Mouse (Mus musculus) forebrain, embryonic 14.5 days (tissue): ENCODE data around the gene Azgp1. TPM values are rescaled to one million over a fixed set of nuclear protein-coding genes. Genes with fewer than 3 reads are reported as not detected.

Experiments used
- ATAC-seq: fragments of 200-750 bp; cut with Nextera tagmentation; 2 replicates; pipeline ENCODE4 v1.8.0; 2017; ENCODE audit warnings: mild to moderate bottlenecking, moderate library complexity
- DNase-seq: peaks from one replicate; pipeline ENCODE4 v3.0.0-alpha.2; 2015; ENCODE audit warnings: low spot score
- H3K27ac ChIP-seq: fragments of 300-500 bp; sonication (generic); 2 replicates; pipeline ENCODE4 v1.5.1; 2014; ENCODE audit warnings: low read depth, mild to moderate bottlenecking, control low read depth, low read length, moderate library complexity
- H3K27me3 ChIP-seq: fragments of 300-500 bp; sonication (generic); replicated peaks from 2 replicates; pipeline ENCODE4 v1.6.1; 2014; ENCODE audit warnings: low read length, control low read depth, mixed read lengths; ENCODE audit not compliant: control insufficient read depth, insufficient read depth
- H3K36me3 ChIP-seq: fragments of 300-500 bp; sonication (generic); 2 replicates; pipeline ENCODE4 v1.6.1; 2014; ENCODE audit warnings: low read length, control low read depth; ENCODE audit not compliant: control insufficient read depth, insufficient read depth
- H3K4me1 ChIP-seq: fragments of 300-500 bp; sonication (generic); 2 replicates; pipeline ENCODE4 v1.6.1; 2014; ENCODE audit warnings: antibody characterized with exemption, low read length, control low read depth; ENCODE audit not compliant: control insufficient read depth, insufficient read depth
- H3K4me2 ChIP-seq: fragments of 300-500 bp; sonication (generic); 2 replicates; pipeline ENCODE4 v1.6.1; 2014; ENCODE audit warnings: mild to moderate bottlenecking, control low read depth, low read length
- H3K4me3 ChIP-seq: fragments of 300-500 bp; sonication (generic); 2 replicates; pipeline ENCODE4 v1.5.1; 2014; ENCODE audit warnings: low read depth, low read length, control low read depth
- H3K9ac ChIP-seq: fragments of 300-500 bp; sonication (generic); 2 replicates; pipeline ENCODE4 v1.6.1; 2014; ENCODE audit warnings: mild to moderate bottlenecking, low read length, control low read depth, moderate library complexity
- H3K9me3 ChIP-seq: fragments of 300-500 bp; sonication (generic); replicated peaks from 2 replicates; pipeline ENCODE4 v1.6.1; 2016; ENCODE audit warnings: low read length, control low read depth, mixed read lengths; ENCODE audit not compliant: control insufficient read depth
- WGBS: fragments of 180-500 bp; shearing (Covaris S2); extraction: QIAGEN DNeasy Blood & Tissue Kit; methylation state at CpG from one replicate; pipeline ENCODE4 v1.1.7; 2014; 5-methylcytosine and 5-hydroxymethylcytosine counted together
- polyA plus RNA-seq: library from polyadenylated mRNA; unstranded; fragments of >200 nt; fragmentation: Nextera tagmentation; extraction: Ambion mirVana; gene quantifications from 2 replicates; pipeline ENCODE4 v1.2.1, GENCODE M21; 2014

Gene Azgp1
- polyA plus RNA-seq, 1 experiment from 2014 or later, result not detected

DNA sequence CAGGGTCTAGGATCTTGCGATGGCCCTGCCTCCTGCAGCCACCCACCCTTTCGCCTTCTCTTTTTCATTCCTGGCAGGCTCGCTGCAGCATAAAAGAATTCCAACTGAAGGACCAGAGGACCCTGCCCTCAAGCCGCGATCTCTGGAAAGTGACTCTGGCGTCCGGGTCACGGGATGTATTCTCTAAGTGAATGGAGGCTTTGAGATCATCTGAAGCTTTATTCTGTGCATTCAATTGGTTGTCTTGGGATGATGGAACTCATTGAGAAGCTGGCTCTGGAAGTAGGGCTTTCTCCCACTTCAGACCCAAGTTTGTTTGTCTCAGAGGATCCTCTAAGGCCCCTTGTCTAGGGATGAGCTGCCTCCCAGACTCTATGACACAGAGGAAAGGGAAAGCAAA lies 18.4 kb upstream of the Azgp1 start, which contains the start of gene Gjc3:
Gjc3 (minus strand) TSS at position 154 of the 400 bp plus-strand sequence.
- Histone ChIP-seq H3K9ac (no peak within 1 kb of the TSS), H3K4me2 (no peak within 1 kb of the TSS), H3K4me1 (no peaks in the 10 kb centered on the region), H3K27ac (no peak within 1 kb of the TSS), H3K27me3 (no peaks in the 10 kb centered on the region), H3K4me3 (no peak within 1 kb of the TSS), H3K36me3 (no peaks in the 10 kb centered on the region), H3K9me3 (no peaks in the 10 kb centered on the region)
- 72% methylated on average over 8 of the region's 8 CpGs for WGBS
- ATAC-seq, result no peak
- DNase-seq, result no peak

DNA sequence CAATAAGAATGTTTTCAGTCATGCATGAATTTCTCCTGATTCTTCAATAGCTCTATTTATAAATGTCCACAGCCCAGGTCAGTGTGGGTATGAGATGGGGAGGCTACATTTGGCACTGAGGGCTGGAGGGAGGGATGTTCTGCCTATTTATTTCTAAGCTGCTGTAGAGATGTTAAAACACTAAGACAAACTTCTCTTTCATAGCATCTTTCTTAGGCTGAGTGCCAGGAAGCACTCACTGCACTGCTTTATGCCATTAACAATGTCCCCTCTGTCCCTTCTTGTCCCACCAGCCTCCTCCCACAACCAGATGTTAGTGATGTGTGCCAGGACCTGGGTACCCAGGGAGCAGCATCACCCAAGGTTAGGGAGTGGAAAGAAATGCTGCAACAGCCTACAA lies 14.8 kb upstream of the Azgp1 start:
- no peak overlapping the region for H3K9ac ChIP-seq
- DNase-seq (peak; percentile 0), ATAC-seq (no peak)
- no peaks in the 10 kb centered on the region for H3K27me3 ChIP-seq
- no peaks in the 10 kb centered on the region for H3K4me1 ChIP-seq
- H3K9me3 ChIP-seq, result no peaks in the 10 kb centered on the region
- no peak overlapping the region for H3K27ac ChIP-seq
- H3K4me2 ChIP-seq, result no peak overlapping the region
- no peaks in the 10 kb centered on the region for H3K36me3 ChIP-seq
- no peak overlapping the region for H3K4me3 ChIP-seq

DNA sequence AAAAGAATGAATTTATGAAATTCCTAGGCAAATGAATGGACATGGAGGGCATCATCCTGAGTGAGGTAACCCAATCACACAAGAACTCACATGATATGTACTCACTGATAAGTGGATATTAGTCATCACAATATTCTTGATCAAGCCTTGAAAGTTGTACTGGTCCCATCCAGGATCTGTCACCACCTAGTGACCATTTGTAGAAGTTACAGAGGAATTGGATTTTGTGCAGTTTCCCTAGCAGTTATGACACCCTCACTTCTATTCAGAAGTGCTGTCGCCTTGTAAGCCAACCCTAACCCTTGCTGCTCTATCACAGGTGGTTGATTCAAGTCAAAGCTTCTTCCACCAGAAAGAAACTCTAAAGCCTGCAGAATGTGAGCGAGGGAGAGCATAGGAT lies 8.2 kb upstream of the Azgp1 start:
- H3K4me2 ChIP-seq, result no peak overlapping the region
- H3K36me3 ChIP-seq, result no peaks in the 10 kb centered on the region
- H3K9me3 ChIP-seq, result no peaks in the 10 kb centered on the region
- no peak for ATAC-seq
- DNase-seq, result no peak
- H3K27me3 ChIP-seq, result no peaks in the 10 kb centered on the region
- no peak overlapping the region for H3K4me3 ChIP-seq
- WGBS, result 63% methylated on average over 2 of the region's 2 CpGs
- H3K4me1 ChIP-seq, result no peaks in the 10 kb centered on the region
- H3K9ac ChIP-seq, result no peak overlapping the region
- no peak overlapping the region for H3K27ac ChIP-seq

DNA sequence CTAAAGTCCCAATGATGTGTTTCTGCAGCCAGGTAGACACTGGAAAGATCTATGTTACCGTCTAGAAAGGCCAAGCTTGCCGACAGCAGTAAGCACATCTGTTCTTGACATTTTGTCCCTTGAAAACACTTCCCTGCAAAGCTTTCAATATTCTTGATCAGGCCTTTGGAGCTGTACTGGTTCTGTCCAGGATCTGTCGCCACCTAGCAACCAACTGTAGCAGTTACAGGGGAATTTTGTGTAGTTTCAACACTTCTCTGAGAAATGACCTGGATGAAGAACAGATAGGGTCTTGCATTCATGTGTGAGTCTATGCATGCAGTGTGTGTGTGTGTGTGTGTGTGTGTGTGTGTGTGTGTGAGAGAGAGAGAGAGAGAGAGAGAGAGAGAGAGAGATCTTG lies 7.6 kb upstream of the Azgp1 start:
- Histone ChIP-seq H3K4me2 (no peak overlapping the region), H3K4me3 (no peak overlapping the region), H3K9me3 (no peaks in the 10 kb centered on the region), H3K36me3 (no peaks in the 10 kb centered on the region), H3K27ac (no peak overlapping the region), H3K4me1 (no peaks in the 10 kb centered on the region), H3K9ac (no peak overlapping the region), H3K27me3 (no peaks in the 10 kb centered on the region)
- no peak for ATAC-seq
- DNase-seq, result peak; percentile 1
- WGBS, result 56% methylated on average over 3 of the region's 3 CpGs

DNA sequence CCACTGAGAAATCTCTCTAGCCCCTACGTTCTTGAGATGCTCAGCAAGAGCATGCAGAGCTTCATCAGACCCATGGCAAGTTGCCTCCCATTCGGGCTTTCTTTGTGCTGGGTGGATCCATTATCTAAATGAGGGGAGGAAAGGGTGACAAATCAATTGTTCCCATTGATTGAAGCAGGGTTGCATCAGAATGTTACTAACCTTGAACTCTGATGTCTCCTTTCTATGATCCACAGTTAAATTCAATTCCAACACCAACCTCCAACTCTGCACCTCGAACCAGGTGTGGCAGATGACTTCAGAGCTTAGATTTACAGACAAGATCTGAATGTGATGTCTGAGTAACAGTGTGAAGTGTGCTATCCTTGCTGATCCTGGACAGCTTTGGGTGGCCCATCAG lies 6.6 kb upstream of the Azgp1 start:
- ATAC-seq (no peak), DNase-seq (no peak)
- Histone ChIP-seq H3K4me3 (no peak overlapping the region), H3K4me1 (no peaks in the 10 kb centered on the region), H3K4me2 (no peak overlapping the region), H3K27me3 (no peaks in the 10 kb centered on the region), H3K9ac (no peak overlapping the region), H3K9me3 (no peaks in the 10 kb centered on the region), H3K27ac (no peak overlapping the region), H3K36me3 (no peaks in the 10 kb centered on the region)
- WGBS, result 66% methylated on average over 3 of the region's 3 CpGs

DNA sequence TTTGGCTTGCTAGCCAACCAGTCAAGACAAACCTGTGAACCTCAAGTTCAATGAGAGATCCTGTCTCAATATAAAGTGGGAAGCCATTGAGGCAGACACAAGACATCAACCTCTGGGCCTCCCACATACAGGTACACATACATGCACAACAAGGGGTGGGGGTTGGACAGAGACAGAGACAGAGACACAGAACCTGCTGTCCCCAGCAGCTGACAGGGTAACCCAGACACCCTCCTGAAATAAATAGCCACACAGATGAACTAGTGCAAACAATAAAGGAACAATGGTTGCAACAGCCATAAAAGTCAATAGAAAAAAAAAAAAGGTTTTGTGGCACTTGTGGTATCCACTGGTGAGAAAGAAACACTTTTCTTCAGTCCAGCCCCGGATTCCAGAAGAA lies 5.9 kb upstream of the Azgp1 start:
- DNase-seq (no peak), ATAC-seq (no peak)
- Histone ChIP-seq H3K4me1 (no peaks in the 10 kb centered on the region), H3K36me3 (no peaks in the 10 kb centered on the region), H3K9me3 (no peaks in the 10 kb centered on the region), H3K4me3 (no peak overlapping the region), H3K4me2 (no peak overlapping the region), H3K9ac (no peak overlapping the region), H3K27ac (no peak overlapping the region), H3K27me3 (no peaks in the 10 kb centered on the region)
- 40% methylated on average over 1 of the region's 1 CpGs for WGBS

DNA sequence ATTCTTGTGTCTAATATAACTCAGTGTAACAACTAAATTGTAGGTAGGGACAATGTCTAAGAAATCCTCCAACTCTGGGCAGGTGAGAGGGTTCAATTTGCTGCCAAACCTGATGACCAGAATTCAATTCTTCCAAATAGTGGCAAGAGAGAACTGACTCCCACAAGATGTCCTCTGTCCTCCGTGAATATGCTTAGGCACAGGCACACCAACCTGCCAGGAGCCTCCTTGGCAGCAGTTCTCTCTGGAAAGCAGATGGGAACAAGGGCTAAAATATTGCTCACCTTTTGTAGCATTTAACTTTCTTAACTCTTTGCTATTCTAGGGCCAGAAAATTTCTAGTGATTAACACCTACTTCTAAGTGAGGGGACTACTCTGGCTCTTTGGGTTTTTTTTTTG lies 4.0 kb upstream of the Azgp1 start:
- 43% methylated on average over 1 of the region's 1 CpGs for WGBS

DNA sequence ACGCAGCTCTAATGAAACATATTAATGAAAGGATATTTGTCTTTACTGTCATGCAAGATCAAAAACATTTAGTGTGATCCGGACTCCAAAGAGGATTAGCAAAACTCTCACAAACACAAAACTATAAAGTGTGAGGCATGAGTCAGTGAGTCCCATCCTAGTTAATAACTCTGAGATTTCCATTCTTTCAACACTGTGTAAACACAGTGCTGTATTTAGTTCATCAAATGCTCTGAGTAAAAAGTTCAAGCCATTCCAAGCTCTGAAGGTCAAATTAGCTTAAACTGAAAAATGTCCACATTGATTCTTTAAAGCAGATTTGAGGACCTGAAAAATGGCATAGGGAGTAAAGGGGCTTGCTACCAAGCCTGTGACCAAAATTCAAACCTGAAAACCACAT lies 2.2 kb upstream of the Azgp1 start:
- Histone ChIP-seq H3K27ac (no peak overlapping the region), H3K9me3 (no peaks in the 10 kb centered on the region), H3K36me3 (no peaks in the 10 kb centered on the region), H3K9ac (no peak overlapping the region), H3K4me1 (no peaks in the 10 kb centered on the region), H3K27me3 (no peaks in the 10 kb centered on the region), H3K4me2 (no peak overlapping the region), H3K4me3 (no peak overlapping the region)
- ATAC-seq (no peak), DNase-seq (no peak)
- 79% methylated on average over 2 of the region's 2 CpGs for WGBS

More for the DNA sequence above, 4.0 kb upstream of the Azgp1 start:
- Histone ChIP-seq H3K27ac (no peak overlapping the region), H3K4me1 (no peaks in the 10 kb centered on the region), H3K4me3 (no peak overlapping the region), H3K9ac (no peak overlapping the region), H3K36me3 (no peaks in the 10 kb centered on the region), H3K9me3 (no peaks in the 10 kb centered on the region), H3K4me2 (no peak overlapping the region), H3K27me3 (no peaks in the 10 kb centered on the region)
- no peak for ATAC-seq
- no peak for DNase-seq

DNA sequence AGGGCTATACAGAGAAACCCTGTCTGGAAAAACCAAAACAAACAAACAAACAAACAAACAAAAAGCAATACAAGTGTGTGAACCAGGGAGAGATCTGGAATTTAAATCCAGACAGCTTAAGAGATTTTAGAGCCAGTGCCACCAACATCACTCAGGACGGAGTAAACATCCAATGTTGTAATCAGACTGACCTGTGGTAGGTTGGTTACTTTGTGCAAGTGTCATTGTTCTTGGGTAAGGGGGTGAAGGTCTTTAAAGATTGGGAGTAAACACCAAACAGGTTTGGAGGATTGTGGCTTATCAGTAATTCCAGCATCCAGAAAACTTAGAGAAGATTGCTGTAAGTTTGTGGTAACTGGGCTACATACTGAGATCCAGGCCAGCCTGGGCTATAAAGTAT lies 5.0 kb downstream of the Azgp1 start:
- Histone ChIP-seq H3K4me1 (no peaks in the 10 kb centered on the region), H3K4me2 (no peak overlapping the region), H3K9ac (no peak overlapping the region), H3K36me3 (no peaks in the 10 kb centered on the region), H3K4me3 (no peak overlapping the region), H3K9me3 (no peaks in the 10 kb centered on the region), H3K27me3 (no peaks in the 10 kb centered on the region), H3K27ac (no peak overlapping the region)
- 90% methylated on average over 1 of the region's 1 CpGs for WGBS
- DNase-seq (no peak), ATAC-seq (no peak)

DNA sequence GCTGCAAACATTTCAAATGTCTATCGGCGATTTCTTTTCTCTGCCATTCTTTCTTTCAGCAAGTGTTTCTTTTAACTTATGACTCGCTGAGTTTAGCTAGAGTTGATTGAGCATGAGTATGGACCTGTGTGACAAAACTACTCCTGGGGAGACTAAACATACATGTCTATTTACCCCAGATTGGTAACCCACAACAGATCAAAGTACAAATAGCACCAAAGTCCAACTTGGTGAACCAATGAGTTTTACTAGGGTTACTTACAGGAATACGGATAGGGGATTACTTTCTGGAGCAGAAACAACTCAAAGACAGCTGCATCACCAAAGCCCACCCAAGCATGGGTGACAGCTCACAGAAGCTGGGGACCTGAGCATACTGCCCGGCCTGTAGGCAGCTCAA lies 28.1 kb downstream of the Azgp1 start:
- Histone ChIP-seq H3K4me1 (no peaks in the 10 kb centered on the region), H3K9me3 (no peaks in the 10 kb centered on the region), H3K27me3 (no peaks in the 10 kb centered on the region), H3K4me2 (no peak overlapping the region), H3K4me3 (no peak overlapping the region), H3K36me3 (no peaks in the 10 kb centered on the region), H3K9ac (no peak overlapping the region), H3K27ac (no peak overlapping the region)
- WGBS, result 88% methylated on average over 5 of the region's 5 CpGs
- ATAC-seq (no peak), DNase-seq (no peak)
